Mouse (Mus musculus) lung, adult 2 months (tissue): ENCODE data around the gene Dcun1d4.
"Not testable (repeated sequence)": the region's sequence is repeated elsewhere in the genome, so short reads cannot be mapped to it uniquely, and the experiment has no call there.

Source experiments
- CTCF ChIP-seq: fragments of 200-500 bp; IDR thresholded peaks from 2 replicates; pipeline ENCODE4 v1.5.1; 2011; ENCODE audit warnings: mild to moderate bottlenecking, low read length, control low read depth; ENCODE audit not compliant: insufficient read depth
- POLR2A ChIP-seq: fragments of 200-500 bp; IDR thresholded peaks from 2 replicates; pipeline ENCODE4 v1.6.1; 2011; ENCODE audit warnings: low read depth, mild to moderate bottlenecking, control low read depth, low read length, borderline replicate concordance; ENCODE audit errors: extremely low read depth

DNA sequence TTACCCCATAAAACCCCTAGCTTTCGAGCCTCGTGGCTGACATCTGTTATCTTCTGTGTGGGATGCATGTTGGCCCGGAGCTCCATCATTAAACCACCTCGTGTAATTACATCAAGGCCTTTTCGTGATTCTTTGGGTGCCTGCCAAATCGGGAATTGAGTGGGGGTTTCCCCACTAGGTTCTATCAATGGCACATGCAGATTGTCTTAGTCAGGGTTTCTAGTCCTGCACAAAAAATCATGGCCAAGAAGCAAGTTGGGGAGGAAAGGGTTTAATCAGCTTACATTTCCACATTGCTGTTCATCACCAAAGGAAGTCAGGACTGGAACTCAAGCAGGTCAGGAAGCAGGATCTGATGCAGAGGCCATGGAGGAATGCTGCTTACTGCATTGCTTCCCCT is 103.2 kb downstream of the Dcun1d4 start:
- not testable (repeated sequence) for TF ChIP-seq CTCF, POLR2A
